Mouse (Mus musculus): ENCODE data around the gene Bak1. TPM values are rescaled to one million over a fixed set of nuclear protein-coding genes. Genes with fewer than 3 reads are reported as not detected.
A peak's percentile ranks its signal among the peaks of the same experiment; 100 is the strongest.

The Bak1 gene
- total RNA-seq, 2 experiments from 2014 or later: 18.0 to 20.0 TPM

DNA sequence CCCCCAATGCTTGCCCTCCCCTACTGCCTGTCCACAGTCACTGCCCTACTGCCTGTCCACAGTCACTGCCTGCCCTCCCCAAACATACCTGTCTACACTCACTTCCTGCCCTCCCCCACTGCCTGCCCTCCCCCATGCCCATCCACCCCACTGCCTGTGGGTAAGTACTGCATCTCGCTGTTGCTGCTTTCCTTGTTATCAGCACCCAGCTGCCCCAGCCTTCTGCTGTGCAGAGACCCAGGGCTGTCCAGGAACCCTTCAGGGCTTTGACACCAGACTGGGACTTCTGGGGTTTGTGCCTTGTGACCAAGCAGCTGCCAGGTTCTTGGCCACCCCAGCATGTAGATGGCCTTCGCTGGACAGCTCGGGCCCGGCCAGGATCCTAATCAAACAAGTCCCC is 5.5 kb downstream of the Bak1 start:
- DNase-seq (ENCODE audit: low spot score): no peak

DNA sequence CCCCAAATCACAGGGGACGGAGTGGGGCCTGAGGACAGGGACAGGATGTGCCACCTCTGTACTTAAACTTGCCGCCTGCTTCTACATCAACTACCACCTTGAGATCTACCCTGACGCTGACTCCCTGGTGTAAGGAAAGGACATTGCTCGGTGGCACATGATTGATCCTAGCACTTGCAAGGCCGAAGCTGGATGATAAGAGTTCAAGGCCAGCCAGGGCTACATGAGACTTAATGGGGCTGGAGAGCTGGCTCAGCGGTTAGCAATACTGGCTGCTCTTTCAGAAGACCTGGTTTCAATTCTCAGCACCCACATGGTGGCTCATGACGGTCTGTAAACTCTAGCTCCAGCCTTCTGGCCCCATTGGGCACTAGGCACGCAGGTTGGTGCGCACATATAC is 7.1 kb downstream of the Bak1 start:
- no peak for DNase-seq (ENCODE audit: low spot score)

DNA sequence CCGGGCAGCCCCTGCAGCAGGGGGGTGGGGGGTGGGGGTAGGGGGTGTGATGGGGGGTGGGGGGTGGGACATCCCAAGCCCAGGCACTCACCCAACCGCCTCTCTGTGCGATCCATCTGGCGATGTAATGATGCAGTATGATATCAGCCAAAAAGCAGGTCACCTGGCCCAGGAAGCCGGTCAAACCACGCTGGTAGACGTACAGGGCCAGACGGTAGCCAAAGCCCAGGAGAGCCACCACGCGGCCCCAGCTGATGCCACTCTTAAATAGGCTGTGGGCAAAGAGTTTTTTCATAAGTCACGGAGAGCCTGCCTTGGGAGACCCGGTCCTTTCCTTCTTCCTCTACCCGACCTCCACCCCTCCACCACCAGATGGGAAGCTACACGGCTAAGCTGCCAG is 7.7 kb downstream of the Bak1 start:
- DNase-seq (ENCODE audit: low spot score): no peak

DNA sequence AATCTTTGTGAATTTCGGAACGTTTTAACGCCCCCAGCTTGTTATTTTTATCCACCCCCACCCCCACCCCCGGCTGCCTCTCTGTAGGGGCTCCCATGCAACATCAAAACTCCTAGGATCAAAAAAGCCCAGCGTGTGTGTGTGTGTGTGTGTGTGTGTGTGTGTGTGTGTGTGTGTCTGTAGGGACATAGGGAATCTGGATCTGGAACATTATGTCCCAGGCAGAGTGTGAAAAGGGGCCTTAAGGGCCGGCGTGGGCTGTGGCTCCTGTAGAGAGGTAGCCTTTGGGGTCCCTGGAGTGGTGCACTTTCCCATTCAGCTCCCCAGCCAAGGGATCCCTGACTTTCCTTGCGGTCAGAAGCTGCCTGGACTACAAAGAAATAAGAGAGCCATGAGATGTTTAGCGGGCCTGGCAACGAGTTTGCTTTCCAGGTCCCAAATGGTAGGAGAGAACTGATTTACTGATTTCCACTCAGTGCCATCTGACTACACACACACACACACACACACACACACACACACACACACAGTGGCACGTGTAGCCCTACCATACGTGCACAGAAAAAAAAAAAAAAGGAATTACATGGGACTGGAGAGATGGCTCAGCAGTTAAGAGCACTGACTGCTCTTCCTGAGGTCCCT is 10.1 kb downstream of the Bak1 start:
- DNase-seq (ENCODE audit: low spot score): peak; percentile 14

DNA sequence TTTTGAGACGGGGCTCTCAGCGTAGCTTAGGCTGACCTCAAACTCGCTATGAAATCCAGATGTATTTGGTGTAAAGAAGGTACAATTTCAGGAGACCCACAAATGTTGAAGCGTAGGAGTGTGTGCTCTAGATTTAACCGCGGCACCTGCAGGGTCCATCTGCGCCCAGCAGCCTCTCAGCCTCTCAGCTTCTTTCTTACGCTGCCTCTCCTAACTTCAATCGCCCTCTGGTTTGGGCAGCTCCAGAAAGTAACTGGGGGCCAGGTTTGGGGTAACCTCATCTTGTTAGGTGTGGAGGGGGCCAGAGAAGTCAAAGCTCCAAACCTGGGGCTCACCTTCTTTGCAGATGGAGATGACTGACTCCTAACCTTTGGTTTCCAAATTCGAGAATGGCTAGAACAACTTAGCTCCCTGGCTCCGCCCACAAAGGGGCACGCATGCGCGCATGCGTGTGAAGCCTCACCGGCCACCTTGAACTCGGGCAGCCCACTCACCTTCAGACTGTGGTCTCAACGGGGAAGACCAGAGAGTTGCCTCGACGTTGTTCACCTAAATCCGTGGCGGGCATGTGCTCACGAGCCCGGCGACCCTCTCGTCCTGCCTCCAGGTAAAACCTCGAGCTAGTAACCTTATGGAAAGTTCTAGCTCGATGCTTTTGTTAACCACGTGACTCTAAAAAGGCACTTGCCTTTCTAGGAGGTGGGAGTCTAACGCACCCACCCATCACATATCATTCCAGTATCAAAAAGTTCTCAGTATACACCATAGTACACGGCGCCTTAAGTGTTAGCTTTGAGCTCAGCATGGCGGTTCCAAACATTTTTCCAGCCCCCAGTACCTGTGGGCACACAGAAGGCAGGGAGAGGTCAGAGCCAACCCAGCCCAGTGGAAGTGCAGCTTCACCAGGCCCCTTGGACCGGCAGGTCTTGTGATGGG is 11.0 kb downstream of the Bak1 start:
- peak; percentile 89 for DNase-seq (ENCODE audit: low spot score)

GRCm38 (mm10) chr17:27012909-27013308 is 15.9 kb downstream of the Bak1 start:
- no peak for DNase-seq (ENCODE audit: low spot score)

GRCm38 (mm10) chr17:27011998-27012672 is 16.7 kb downstream of the Bak1 start:
- DNase-seq (ENCODE audit: low spot score): no peak

DNA sequence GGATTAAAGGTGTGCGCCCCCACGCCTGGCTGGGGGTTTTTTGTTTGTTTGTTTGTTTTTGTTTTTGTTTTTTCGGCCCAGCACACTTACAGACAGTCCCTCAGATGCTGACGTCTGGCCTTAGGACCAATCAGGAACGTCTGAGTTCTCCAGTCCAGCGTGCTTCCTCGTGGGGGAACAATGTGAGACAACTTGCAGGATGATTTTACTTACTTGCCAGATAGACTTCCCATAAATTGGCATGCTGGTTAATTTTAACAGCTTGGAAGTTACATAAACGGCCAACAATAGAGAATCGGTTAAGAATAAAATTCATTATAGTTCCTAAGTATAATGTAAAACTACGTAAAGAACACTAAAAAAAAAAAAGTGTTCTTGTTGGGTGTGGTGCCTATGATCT is 17.6 kb downstream of the Bak1 start:
- DNase-seq (ENCODE audit: low spot score): no peak

- DNase-seq (ENCODE audit: low spot score): no peak
These were observed 20.5 kb downstream of the Bak1 start for GRCm38 (mm10) chr17:27008277-27008676.

- no peak for DNase-seq (ENCODE audit: low spot score)
These were observed 23.2 kb downstream of the Bak1 start for GRCm38 (mm10) chr17:27005644-27006043.

- DNase-seq (ENCODE audit: low spot score): no peak
These were observed 23.8 kb downstream of the Bak1 start for GRCm38 (mm10) chr17:27004903-27005485.

- peak; percentile 32 for DNase-seq (ENCODE audit: low spot score)
These were observed 24.4 kb downstream of the Bak1 start for GRCm38 (mm10) chr17:27004431-27004830.

DNA sequence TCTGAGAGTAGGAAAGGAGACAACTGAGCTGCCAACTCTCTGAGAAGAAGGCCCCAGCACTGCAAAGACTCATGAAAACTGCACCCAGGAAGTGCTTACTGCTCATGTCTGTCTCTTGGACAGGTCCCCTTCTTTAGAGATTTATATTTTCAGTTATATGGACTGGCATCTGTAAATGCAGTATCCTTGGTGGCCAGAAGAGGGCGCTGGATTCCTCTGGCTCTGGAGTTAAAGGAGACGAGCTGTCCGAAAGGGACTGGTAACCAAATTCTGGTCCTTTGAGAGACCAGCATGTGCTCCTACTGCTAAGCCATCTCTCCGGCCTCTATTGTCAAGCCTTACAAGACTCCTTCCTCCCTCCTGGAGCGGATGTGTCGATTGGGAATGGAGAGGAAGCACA is 26.9 kb downstream of the Bak1 start:
- no peak for DNase-seq (ENCODE audit: low spot score)

DNA sequence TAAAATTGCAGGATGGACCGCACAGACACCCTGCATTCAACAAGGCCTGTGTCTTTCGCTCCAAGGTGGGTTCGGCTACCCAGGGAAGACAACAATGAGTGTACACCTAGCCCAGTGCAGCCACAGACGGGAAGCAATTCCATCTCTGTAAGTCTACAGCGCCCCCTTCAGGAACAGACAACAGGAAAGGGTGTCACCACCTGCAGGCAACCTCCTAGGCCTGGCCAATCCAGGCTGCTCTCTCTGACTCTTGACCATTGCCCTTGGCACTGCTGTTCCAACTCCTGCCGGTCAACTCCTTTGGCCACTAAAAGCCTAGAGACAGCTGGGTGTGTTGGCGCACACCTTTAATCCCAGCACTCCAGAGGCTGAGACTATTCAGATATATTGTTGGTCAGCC is 27.7 kb downstream of the Bak1 start:
- no peak for DNase-seq (ENCODE audit: low spot score)

GRCm38 (mm10) chr17:26999996-27000395 is 28.8 kb downstream of the Bak1 start:
- peak; percentile 15 for DNase-seq (ENCODE audit: low spot score)

DNA sequence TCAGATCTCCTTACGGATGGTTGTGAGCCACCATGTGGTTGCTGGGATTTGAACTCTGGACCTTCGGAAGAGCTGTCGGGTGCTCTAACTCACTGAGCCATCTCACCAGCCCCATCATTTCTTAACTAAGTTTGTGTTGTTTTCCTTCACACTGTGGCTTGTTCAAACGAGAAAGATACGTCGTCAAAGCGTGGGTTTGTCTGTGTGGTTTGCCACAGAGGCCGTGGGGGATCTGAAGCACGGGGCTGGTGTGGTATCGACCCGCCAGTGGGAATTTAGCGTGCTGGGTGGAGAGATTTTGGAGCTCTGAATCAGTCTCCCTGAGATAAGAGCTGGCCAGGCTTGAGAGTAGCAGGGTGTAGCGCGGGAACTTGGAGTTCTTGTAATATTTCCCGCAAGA is 30.5 kb downstream of the Bak1 start:
- no peak for DNase-seq (ENCODE audit: low spot score)

DNA sequence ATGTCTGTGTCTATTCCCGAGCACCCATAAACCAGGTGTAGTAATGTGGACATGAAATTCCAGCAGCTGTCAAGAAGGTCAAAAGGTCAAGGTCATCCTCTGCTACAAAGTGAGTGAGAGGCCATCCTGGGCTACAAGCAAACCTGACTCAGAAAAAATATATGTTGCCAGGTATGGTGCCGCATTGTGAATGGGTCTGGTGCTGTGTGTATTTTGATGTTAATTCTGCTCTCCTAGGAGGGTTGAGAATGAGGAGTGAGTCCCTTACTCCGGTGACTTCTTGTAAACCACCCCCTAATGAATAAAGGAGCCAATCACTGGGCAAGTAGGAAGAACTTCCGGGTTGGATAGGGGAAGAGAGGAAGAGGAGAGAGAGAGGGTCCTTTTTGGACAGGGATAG is 31.1 kb downstream of the Bak1 start:
- no peak for DNase-seq (ENCODE audit: low spot score)

- no peak for DNase-seq (ENCODE audit: low spot score)
These were observed 33.2 kb downstream of the Bak1 start for GRCm38 (mm10) chr17:26995562-26995961.

DNA sequence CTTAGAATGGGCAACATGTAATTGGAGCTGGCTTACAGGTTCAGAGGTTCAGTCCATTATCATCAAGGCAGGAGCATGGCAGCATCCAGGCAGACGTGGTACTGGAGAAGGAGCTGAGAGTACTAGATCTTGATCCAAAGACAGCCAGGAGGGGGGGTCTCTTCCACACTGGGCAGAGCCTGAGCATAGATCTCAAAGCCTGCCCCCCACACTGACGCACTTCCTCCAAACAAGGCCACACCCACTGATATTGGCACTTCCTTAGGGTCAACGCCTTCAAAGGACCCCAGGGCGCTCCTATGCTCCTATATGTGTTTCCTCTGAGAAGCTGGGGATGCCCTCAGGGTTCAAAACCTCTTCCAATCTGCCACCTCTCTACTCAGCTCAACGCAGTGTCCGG is 33.8 kb downstream of the Bak1 start:
- DNase-seq (ENCODE audit: low spot score): no peak

DNA sequence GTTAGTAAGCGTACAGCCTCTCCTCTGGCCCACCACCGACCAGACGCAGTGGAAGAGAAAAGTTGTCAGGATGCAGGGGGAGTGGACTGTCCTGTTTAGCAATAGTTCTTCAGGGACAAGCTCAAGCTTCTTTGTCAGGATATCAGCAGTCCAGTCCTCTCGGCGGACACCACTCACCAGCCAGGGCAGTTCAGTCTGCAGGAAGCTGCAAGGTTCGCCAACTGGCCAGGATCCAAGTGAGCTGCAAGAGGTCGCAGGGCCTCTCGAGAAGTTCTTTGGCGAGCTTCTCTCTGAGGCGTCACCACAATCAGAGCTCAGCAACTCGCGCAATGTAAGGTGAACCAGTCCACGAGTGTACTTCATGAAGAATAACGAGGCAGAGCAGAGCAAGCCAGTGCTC is 34.4 kb downstream of the Bak1 start:
- peak; percentile 43 for DNase-seq (ENCODE audit: low spot score)

GRCm38 (mm10) chr17:26990521-26990920 is 38.3 kb downstream of the Bak1 start:
- DNase-seq (ENCODE audit: low spot score): no peak

Data from gastrocnemius, adult 18-20 months (tissue).